Mouse (Mus musculus) cerebral cortex, adult 2 months (tissue): ENCODE data around the gene Ccdc153.

ENCODE experiments used
- WGBS: fragments of 180-500 bp; shearing (Covaris S2); methylation state at CpG from one replicate; pipeline ENCODE4 v1.1.7; 2018; 5-methylcytosine and 5-hydroxymethylcytosine counted together

Gene Ccdc153

DNA sequence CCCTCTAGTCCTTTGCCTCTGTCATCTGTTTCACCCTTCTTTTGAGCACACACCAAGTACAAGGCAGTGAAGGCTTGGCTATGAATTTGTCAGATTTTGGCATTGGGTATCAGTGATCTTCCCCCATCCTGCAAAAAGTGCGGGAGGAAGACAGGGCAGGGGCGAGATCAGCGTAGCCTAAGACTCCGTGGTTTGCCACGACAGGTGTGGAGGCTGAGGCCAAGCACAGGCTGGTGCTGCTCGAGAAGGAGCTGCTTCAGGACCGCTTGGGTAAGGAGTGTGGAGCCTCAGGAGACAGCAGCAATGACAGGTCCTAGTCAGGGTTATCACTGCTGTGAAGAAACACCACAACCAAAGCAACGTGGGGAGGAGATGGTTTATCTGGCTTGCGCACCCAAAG lies 942 bp downstream of the Ccdc153 start:
- WGBS = 83% methylated on average over 9 of the region's 9 CpGs

DNA sequence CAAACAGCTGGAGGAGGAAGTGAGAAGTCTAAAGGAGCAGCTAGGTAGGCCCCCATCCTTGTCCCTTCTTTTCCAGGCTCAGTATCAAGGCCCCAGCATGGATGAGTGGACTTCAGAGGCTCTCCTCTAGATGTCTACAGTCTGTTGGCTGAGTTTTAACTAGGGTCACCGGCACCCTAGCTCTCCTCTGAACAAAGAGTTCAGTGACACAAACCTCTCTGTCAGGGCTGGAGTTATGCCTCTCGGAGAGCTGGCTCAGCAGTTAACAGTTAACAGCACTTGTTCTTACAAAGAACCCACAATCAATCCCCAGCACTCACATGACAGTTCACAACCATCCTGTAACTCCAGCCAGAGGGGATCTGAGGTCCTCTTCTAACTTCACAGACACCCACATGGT lies 3.1 kb downstream of the Ccdc153 start:
- 74% methylated on average over 2 of the region's 2 CpGs for WGBS

GRCm38 (mm10) chr9:44247907-44248306 lies 7.4 kb downstream of the Ccdc153 start:
- WGBS = 89% methylated on average over 6 of the region's 6 CpGs

GRCm38 (mm10) chr9:44249181-44250146 lies 9.0 kb downstream of the Ccdc153 start:
- WGBS = 51% methylated on average over 26 of the region's 26 CpGs

DNA sequence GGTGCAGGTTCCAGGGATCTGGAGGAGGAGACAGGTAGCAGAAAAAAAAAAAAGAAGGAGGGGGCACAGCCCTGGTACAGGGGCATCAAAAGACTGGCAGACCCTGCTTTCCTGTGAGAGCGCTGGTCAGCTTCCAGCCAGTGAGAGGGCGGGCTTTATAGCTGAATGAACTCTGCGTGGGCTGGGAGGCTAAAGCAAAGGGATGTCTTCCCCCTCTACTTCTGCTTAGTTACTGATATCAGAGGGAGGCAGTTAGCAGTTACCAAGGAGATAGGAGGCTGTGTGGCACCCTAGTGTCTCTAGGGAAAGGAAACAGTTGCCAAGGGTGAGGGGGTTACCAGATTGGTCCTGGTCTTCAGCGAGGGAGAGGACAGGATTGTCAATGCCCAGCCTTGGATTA lies 10.0 kb downstream of the Ccdc153 start:
- WGBS = 36% methylated on average over 4 of the region's 4 CpGs

GRCm38 (mm10) chr9:44251314-44251713 lies 10.8 kb downstream of the Ccdc153 start, which contains the start of gene Pdzd3:
Gene Pdzd3 (minus strand): TSS chr9:44251471.
- 93% methylated on average over 10 of the region's 10 CpGs for WGBS

DNA sequence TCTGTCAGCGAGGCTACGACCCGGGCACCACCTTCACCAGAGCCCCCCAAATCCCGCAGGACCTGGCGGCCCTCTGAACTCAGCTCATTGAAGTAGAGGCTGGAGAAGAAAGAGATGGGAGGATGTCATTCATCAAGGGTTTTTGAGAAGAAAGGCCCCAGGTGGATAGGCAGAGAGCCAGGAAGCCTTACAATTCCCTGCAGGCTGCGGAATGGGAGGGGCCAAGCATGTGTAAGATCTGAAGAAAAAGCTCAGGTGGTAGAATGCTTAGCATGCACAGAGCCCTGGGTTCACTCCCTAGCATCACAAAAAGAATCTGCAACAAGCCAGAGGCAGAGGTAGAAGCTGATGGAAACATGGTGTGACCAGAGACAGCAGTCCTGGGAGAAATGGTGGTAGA lies 13.0 kb downstream of the Ccdc153 start:
- WGBS = 88% methylated on average over 6 of the region's 6 CpGs

GRCm38 (mm10) chr9:44254508-44255135 lies 14.1 kb downstream of the Ccdc153 start:
- WGBS = 20% methylated on average over 5 of the region's 5 CpGs

DNA sequence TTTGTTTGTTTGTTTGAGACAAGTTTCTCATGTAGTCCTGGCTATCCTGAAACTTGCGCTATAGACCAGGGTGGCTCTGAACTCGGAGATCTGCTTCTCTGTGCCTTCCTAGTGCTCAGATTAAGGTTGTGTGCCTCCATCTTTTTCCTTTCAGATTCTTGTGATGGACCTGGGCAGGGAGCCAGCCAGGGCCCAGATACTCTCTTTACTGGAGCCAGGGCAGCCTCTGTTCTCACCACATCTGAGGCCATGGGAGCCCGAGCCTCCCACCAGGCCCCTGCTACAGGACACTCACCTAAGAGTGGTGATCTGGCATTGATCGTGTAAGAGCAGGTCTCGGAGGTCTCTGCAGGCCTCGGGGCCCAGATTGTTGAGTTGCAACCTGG lies 14.7 kb downstream of the Ccdc153 start:
- 64% methylated on average over 6 of the region's 6 CpGs for WGBS

GRCm38 (mm10) chr9:44256213-44256612 lies 15.7 kb downstream of the Ccdc153 start:
- 77% methylated on average over 8 of the region's 8 CpGs for WGBS

- 85% methylated on average over 10 of the region's 10 CpGs for WGBS
These were observed 18.5 kb downstream of the Ccdc153 start for GRCm38 (mm10) chr9:44259014-44259413.

GRCm38 (mm10) chr9:44261388-44261787 lies 20.9 kb downstream of the Ccdc153 start:
- 88% methylated on average over 14 of the region's 14 CpGs for WGBS

DNA sequence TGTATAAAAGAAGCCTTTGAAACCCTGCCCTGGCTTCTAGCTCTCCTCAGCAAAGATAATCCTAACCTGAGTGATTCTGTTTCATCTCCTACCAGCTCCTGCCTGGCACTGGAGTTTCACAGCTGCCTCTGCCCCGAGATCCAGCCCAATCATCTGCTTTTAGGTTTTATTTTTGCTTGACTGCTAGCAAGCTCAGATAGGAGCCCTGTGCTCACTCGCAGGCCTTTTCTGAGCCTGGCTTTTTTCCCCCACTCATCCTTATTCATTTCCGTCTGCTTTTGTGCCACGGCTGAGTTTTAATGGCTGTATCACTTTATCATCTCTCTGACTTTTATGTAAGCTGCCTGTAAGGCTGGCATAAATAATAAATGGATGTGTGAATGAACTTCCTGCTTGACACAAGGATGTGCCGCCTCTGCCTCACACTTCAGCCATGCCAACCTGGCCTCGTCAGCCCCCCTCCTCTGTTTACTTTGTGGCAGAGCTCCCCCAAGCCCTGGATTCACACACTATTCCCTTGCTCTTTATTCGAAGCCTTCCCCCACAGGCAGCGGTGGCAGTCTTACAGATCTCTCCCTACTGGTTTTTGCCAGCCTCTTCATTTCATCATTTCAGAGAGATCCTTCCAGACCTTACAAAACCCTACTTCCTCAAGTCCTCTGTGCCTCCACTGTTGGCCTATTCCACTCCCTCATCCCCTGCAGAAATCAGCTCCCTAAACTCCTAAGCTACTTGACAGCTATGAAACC lies 26.2 kb downstream of the Ccdc153 start:
- 27% methylated on average over 8 of the region's 8 CpGs for WGBS

DNA sequence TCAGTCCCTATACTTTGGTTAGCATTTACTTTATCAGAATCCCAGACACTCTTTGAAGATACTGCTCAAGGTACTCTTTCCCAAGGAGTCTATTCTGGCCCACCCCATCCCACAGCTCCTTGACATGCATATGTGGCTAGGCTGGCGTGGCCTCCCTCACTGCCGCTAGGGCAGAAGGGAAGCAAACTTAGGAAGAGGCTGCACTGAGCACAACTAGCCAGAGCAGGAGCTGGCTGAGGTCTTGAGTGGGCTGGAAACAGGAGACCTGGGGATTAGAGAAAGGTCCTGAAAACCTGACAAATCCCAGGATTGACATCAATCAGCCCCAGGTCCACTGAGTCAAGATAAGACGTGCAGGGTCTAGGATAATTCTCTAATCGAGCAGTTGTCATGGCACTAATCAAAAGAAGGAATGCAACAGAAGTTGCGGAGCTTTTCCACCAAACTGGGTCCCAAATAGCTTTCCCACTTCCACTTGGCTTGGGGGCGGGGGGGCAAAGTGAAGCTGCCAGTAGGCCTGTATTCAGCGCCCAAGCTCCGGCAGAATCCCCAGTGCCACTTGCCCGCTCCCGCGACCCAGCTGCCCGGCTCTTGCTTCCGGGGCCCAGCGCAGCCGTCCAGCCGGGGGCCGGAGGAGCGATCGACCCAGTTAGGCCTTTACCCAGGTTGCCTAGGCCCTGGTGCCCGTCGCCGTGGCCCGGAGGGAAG lies 27.0 kb downstream of the Ccdc153 start:
- 10% methylated on average over 23 of the region's 23 CpGs for WGBS

GRCm38 (mm10) chr9:44268027-44268360 lies 27.5 kb downstream of the Ccdc153 start:
- WGBS = 4% methylated on average over 28 of the region's 28 CpGs

- WGBS = 68% methylated on average over 6 of the region's 6 CpGs
These were observed 28.0 kb downstream of the Ccdc153 start, which contains the start of gene Nlrx1 for GRCm38 (mm10) chr9:44268432-44268831. Gene Nlrx1 (minus strand): TSS chr9:44268599.

- 86% methylated on average over 3 of the region's 3 CpGs for WGBS
These were observed 28.6 kb downstream of the Ccdc153 start for GRCm38 (mm10) chr9:44269077-44269476.

DNA sequence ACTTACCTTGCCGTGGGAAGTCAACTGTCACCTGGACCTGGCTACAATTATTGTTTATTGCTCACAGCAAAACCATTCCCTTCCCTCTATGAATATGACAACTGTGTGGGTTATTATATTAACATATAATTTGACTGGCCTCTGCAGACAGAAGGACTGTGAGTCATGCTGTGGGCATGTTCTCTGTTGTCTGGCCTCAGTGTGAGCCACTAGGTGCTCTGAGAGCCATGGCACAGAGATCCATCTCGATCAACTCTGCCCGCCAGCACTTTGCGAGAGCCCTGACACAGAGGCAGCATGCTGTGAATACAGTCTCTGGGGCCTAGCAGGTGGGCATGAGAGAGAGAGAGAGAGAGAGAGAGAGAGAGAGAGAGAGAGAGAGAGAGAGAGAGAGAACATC lies 29.5 kb downstream of the Ccdc153 start:
- WGBS = 75% methylated on average over 4 of the region's 4 CpGs

DNA sequence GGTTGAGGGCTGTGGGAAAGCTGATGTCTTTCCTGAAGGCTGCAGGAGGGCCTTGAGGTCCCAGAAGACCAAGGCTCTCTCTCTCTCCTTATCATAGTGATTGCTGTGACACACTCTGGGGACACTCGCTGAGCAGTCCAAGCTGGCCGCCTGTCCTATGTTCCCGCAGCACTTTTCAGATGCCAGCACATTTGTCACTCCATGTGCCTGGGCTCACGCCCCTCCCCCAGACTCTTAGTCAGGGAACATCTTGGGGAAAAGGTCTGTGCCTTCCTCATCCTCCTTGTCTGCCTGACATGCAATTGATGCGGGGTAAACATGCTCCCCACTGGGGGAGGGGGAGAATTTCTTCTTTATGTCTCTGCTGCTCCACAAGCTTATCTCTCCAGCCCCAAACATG lies 42.7 kb downstream of the Ccdc153 start:
- 66% methylated on average over 5 of the region's 5 CpGs for WGBS

DNA sequence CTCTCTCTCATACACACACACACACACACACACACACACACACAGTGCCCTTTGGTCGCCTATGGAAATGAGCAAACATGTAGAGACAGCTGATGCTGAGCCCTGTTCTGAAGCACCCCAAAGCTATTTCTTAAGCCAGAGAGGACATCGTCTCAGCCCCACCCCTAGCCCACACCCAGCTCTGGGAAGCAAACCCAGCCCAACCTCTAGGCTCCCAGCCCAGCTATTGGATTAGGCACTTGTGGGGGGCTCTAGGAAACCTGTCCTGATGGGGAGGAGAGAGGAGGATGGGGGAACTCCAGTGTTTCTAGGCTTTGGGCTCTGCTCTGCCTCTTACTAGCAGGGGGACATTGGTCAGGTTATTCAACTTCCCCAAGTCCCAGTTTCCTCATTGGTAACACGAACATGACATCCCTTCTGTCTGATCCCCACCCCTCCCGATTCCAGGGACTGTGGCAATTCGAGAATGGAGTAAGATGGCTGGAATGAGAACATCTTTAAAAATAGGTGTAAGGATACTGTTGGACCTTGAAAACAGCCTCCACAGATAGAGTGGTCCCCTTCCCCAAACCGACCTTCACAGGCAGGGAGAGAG lies 45.9 kb downstream of the Ccdc153 start:
- 14% methylated on average over 6 of the region's 6 CpGs for WGBS

GRCm38 (mm10) chr9:44287003-44287400 lies 46.5 kb downstream of the Ccdc153 start:
- 9% methylated on average over 11 of the region's 11 CpGs for WGBS
